Mouse (Mus musculus): ENCODE data around the gene Ddx31. TPM values are rescaled to one million over a fixed set of nuclear protein-coding genes. Genes with fewer than 3 reads are reported as not detected.

Gene Ddx31
- polyA plus RNA-seq, 1 experiment = 10.0 TPM

- Histone ChIP-seq H3K27ac (ENCODE audit: control insufficient read depth, insufficient read depth, low read length) (no peak overlapping the region), H3K4me1 (replicated peaks; ENCODE audit: control insufficient read depth, insufficient read depth, low read length) (no peaks in the 10 kb centered on the region), H3K36me3 (ENCODE audit: control insufficient read depth, insufficient read depth, low read length) (no peaks in the 10 kb centered on the region), H3K4me3 (ENCODE audit: control insufficient read depth, insufficient read depth, low read length) (no peak overlapping the region), H3K27me3 (ENCODE audit: control insufficient read depth, insufficient read depth, low read length) (no peaks in the 10 kb centered on the region)
- DNase-seq = no peak
- WGBS = 96% methylated on average over 2 of the region's 2 CpGs
- TF ChIP-seq POLR2A (IDR thresholded peaks at IDR 0.05; ENCODE audit: control insufficient read depth, extremely low read depth, insufficient read depth, low read length, poor library complexity) (no peak), CTCF (IDR thresholded peaks at IDR 0.05; ENCODE audit: borderline replicate concordance, control insufficient read depth, extremely low read depth, insufficient read depth, low read length, poor library complexity) (no peak)
These were observed 40.6 kb upstream of the Ddx31 start for GRCm38 (mm10) chr2:28799575-28799974.

- 87% methylated on average over 7 of the region's 7 CpGs for WGBS
- no peak for DNase-seq
- Histone ChIP-seq H3K27ac (ENCODE audit: control insufficient read depth, insufficient read depth, low read length) (no peak overlapping the region), H3K4me1 (replicated peaks; ENCODE audit: control insufficient read depth, insufficient read depth, low read length) (peaks cover 2% of the 10 kb centered on the region; the same call in 1 of the 2 replicates), H3K27me3 (ENCODE audit: control insufficient read depth, insufficient read depth, low read length) (no peaks in the 10 kb centered on the region), H3K4me3 (ENCODE audit: control insufficient read depth, insufficient read depth, low read length) (no peak overlapping the region), H3K36me3 (ENCODE audit: control insufficient read depth, insufficient read depth, low read length) (no peaks in the 10 kb centered on the region)
- TF ChIP-seq CTCF (IDR thresholded peaks at IDR 0.05; ENCODE audit: borderline replicate concordance, control insufficient read depth, extremely low read depth, insufficient read depth, low read length, poor library complexity) (no peak), POLR2A (IDR thresholded peaks at IDR 0.05; ENCODE audit: control insufficient read depth, extremely low read depth, insufficient read depth, low read length, poor library complexity) (no peak)
These were observed 36.8 kb upstream of the Ddx31 start for GRCm38 (mm10) chr2:28803406-28803805.

- Histone ChIP-seq H3K36me3 (ENCODE audit: control insufficient read depth, insufficient read depth, low read length) (no peaks in the 10 kb centered on the region), H3K27ac (ENCODE audit: control insufficient read depth, insufficient read depth, low read length) (no peak overlapping the region), H3K4me1 (replicated peaks; ENCODE audit: control insufficient read depth, insufficient read depth, low read length) (peaks cover 13% of the 10 kb centered on the region), H3K4me3 (ENCODE audit: control insufficient read depth, insufficient read depth, low read length) (no peak overlapping the region), H3K27me3 (ENCODE audit: control insufficient read depth, insufficient read depth, low read length) (no peaks in the 10 kb centered on the region)
- WGBS = 88% methylated on average over 6 of the region's 6 CpGs
- TF ChIP-seq CTCF (IDR thresholded peaks at IDR 0.05; ENCODE audit: borderline replicate concordance, control insufficient read depth, extremely low read depth, insufficient read depth, low read length, poor library complexity) = no peak
- no peak for TF ChIP-seq POLR2A (IDR thresholded peaks at IDR 0.05; ENCODE audit: control insufficient read depth, extremely low read depth, insufficient read depth, low read length, poor library complexity)
- no peak for DNase-seq
These were observed 31.4 kb upstream of the Ddx31 start for GRCm38 (mm10) chr2:28808841-28809240.

- Histone ChIP-seq H3K36me3 (ENCODE audit: control insufficient read depth, insufficient read depth, low read length) (no peaks in the 10 kb centered on the region), H3K4me1 (replicated peaks; ENCODE audit: control insufficient read depth, insufficient read depth, low read length) (peaks cover 13% of the 10 kb centered on the region), H3K27me3 (ENCODE audit: control insufficient read depth, insufficient read depth, low read length) (no peaks in the 10 kb centered on the region), H3K27ac (ENCODE audit: control insufficient read depth, insufficient read depth, low read length) (peak overlapping the region; percentile 38), H3K4me3 (ENCODE audit: control insufficient read depth, insufficient read depth, low read length) (no peak overlapping the region)
- TF ChIP-seq CTCF (IDR thresholded peaks at IDR 0.05; ENCODE audit: borderline replicate concordance, control insufficient read depth, extremely low read depth, insufficient read depth, low read length, poor library complexity) (no peak), POLR2A (IDR thresholded peaks at IDR 0.05; ENCODE audit: control insufficient read depth, extremely low read depth, insufficient read depth, low read length, poor library complexity) (no peak)
- 17% methylated on average over 5 of the region's 5 CpGs for WGBS
- DNase-seq = peak; percentile 18
These were observed 29.8 kb upstream of the Ddx31 start for GRCm38 (mm10) chr2:28810260-28811013.

- peaks cover 2% of the 10 kb centered on the region; the same call in 1 of the 2 replicates for H3K36me3 ChIP-seq (ENCODE audit: control insufficient read depth, insufficient read depth, low read length)
- DNase-seq = no peak
- WGBS = 72% methylated on average over 4 of the region's 4 CpGs
- no peak overlapping the region for H3K4me3 ChIP-seq (ENCODE audit: control insufficient read depth, insufficient read depth, low read length)
- no peaks in the 10 kb centered on the region for H3K4me1 ChIP-seq (replicated peaks; ENCODE audit: control insufficient read depth, insufficient read depth, low read length)
- no peak overlapping the region for H3K27ac ChIP-seq (ENCODE audit: control insufficient read depth, insufficient read depth, low read length)
- no peaks in the 10 kb centered on the region for H3K27me3 ChIP-seq (ENCODE audit: control insufficient read depth, insufficient read depth, low read length)
- TF ChIP-seq CTCF (IDR thresholded peaks at IDR 0.05; ENCODE audit: borderline replicate concordance, control insufficient read depth, extremely low read depth, insufficient read depth, low read length, poor library complexity) = no peak
- no peak for TF ChIP-seq POLR2A (IDR thresholded peaks at IDR 0.05; ENCODE audit: control insufficient read depth, extremely low read depth, insufficient read depth, low read length, poor library complexity)
These were observed 21.3 kb upstream of the Ddx31 start for GRCm38 (mm10) chr2:28818866-28819265.

- Histone ChIP-seq H3K27me3 (ENCODE audit: control insufficient read depth, insufficient read depth, low read length) (no peaks in the 10 kb centered on the region), H3K36me3 (ENCODE audit: control insufficient read depth, insufficient read depth, low read length) (peaks cover 73% of the 10 kb centered on the region), H3K4me3 (ENCODE audit: control insufficient read depth, insufficient read depth, low read length) (no peak overlapping the region), H3K27ac (ENCODE audit: control insufficient read depth, insufficient read depth, low read length) (no peak overlapping the region), H3K4me1 (replicated peaks; ENCODE audit: control insufficient read depth, insufficient read depth, low read length) (no peaks in the 10 kb centered on the region)
- WGBS = 81% methylated on average over 4 of the region's 4 CpGs
- TF ChIP-seq POLR2A (IDR thresholded peaks at IDR 0.05; ENCODE audit: control insufficient read depth, extremely low read depth, insufficient read depth, low read length, poor library complexity) (no peak), CTCF (IDR thresholded peaks at IDR 0.05; ENCODE audit: borderline replicate concordance, control insufficient read depth, extremely low read depth, insufficient read depth, low read length, poor library complexity) (no peak)
- no peak for DNase-seq
These were observed 10.9 kb upstream of the Ddx31 start for GRCm38 (mm10) chr2:28829265-28829664.
